Mouse (Mus musculus): Measurements from ENCODE around the gene Jpt1. TPM values are rescaled to one million over a fixed set of nuclear protein-coding genes. Genes with fewer than 3 reads are reported as not detected.
A peak's percentile ranks its signal among the peaks of the same experiment; 100 is the strongest.
"Not testable (repeated sequence)": the region's sequence is repeated elsewhere in the genome, so short reads cannot be mapped to it uniquely, and the experiment has no call there.

Gene Jpt1
- total RNA-seq, 2 experiments from 2014 or later, result 251 to 285 TPM

DNA sequence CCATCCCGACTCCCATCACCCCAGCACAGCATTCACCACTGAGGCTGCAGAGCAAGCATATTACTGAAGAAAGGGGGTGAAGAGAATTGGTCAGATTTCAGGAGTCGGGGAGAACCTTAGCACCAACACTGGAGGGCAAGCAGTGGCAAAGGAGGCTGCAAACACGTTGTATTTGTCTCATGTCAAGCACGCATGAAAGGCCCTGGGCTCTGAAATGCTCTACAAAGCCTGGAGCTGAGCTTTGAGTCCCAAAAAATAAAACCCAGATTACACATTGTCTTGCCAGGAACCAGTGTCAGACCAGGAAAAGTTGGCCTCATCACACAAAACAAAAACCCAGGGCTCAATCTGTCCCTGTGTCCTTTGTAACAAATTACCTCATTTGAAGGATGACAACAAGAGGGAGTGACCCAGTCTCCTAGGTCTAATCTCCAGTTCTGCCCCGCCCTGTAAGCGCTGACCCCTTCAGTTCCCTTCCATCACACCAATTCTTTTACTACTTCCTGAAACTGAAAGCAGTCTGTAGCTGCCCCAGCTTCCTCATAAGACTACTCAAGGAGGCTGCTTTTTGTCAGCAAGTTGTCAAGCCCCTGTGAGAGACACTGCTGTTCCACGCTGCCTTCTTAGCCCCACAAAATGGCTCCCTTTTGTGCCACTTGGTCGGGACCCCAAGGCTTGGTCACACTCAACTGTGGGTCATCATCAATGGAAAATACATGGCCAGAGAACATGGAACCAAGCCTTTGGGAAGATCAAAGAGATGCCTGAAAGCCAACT lies 1.6 kb downstream of the Jpt1 start:
- no peak for DNase-seq (ENCODE audit: low spot score in 2 of 2)

DNA sequence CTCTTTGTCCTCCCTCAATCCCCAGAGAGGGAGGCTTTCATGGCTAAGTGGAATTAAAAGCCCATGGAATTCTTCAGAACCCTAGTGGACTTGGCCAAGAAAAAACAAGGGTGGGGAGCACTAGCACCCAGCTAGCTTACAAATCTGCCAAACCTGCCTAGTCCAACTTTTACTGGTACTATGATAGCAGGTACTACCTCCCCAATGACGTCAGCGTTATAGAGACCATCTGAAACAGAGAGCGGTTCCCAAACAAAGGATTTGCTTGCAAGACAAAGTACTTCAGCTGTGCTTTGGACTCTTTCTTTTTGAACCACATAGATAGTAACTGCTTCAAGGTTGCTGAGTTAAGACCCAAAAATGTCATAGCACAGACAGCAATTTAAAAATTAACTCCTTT lies 2.2 kb downstream of the Jpt1 start:
- no peak for DNase-seq (ENCODE audit: low spot score in 2 of 2)

DNA sequence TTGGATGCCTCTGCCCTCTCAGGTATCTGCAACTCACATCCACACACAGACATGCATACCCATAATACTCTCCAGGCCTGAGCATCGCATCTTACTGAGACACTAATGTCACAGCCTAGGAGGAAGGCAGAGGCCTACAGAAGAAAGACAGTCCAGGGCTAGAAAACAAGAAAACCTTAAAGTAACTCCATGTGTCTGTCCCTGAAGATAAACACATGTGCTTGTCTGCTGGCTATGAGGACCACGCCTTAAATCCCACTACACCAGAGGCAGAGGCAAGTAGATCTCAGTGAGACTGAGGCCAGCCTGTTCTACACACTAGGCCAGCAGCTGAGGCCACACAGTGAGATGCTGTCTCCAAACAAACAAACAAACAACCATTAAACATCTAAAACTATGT lies 3.1 kb downstream of the Jpt1 start:
- DNase-seq (ENCODE audit: low spot score in 2 of 2), result no peak

DNA sequence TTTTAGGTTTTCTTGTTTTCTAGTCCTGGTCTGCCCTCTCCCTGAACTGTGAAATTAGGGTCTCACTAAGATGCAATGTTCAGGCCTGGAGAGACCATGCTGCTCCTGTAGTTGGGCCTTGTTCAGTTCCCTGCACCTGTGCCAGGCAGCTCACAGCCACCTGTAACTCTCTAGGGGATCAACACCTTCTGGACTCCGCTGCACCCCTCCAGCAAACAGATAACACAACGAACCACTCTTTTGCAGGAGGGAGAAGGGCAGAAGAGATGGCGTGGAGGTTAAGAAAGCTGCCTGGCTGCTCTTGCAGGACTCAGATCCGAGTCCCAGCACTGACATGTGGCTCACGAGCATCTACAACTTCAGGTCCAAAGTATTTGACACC lies 3.7 kb downstream of the Jpt1 start:
- DNase-seq (ENCODE audit: low spot score in 2 of 2), result no peak

DNA sequence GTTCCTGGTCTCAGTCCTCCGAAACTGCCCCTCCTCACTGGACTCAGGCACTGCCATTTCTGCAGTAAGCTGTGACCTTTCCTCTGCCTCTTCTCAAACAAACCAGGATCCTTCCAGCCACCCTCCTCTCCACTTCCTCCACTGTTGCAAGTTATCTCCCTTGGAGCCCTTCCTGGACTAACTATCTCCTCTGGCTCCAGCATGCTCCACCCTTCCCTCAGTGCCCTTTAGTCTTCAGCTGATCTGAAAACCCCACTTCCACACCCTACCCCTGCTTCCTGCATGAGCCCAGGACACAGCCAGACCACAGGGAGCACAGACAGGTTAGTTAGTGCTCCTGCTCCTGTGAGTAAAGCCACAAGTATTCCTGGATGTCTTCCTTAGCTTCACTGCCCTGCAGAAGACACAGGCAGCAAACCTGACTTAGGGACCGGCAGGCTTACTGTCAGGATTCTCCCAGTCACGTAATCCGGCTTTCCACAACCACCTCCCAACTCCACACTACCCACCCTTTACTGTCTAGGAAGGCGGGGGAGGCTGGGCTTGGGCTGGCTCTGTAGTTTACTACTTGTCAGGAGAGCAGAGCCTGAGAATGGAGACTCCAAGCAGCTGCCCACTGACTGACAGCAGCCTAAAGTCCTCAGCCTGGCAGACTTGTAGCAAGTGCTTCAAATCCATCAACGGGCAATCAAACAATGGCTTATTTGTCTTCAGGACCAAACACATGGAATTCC lies 4.2 kb downstream of the Jpt1 start:
- DNase-seq (ENCODE audit: low spot score in 2 of 2), result peak in 1 of 2 experiments; percentile 29

DNA sequence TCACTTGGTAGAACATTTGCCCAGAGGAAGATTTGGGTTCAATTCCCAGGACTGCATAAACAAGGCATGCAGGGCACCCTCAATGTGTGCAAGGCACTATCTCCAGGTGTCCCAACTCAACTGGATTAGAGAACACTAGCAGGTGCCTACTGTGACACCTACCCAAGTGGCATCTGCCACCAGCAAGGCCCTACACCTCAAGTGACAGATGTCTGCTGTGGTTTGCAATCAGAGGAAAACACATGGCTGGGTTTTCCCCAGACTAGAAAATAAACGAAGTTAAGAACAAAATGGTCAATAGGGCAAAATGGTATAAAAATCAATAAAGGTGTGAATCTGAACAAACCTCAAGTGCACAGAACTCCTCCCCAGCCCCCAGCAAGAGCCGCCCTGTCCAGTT lies 6.1 kb downstream of the Jpt1 start:
- DNase-seq (ENCODE audit: low spot score in 2 of 2), result no peak

DNA sequence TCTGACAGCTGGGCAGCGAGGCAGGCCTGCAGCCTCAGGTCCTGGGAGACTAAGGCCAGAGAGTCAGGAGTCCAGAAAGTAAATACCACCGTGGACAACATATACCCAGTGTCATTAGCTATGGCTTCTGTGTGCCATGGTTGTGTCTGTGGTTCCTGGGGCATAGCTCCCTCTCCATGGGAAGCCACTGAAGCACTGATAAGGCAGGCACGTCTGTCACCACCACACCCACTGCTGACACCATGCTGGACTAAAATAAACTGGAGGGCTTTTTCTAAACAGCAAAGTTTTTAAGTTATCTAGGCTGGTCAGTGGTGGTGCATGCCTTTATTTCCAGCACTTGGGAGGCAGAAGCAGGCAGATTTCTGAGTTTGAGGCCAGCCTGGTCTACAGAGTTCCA lies 7.6 kb downstream of the Jpt1 start:
- no peak for DNase-seq (ENCODE audit: low spot score in 2 of 2)

DNA sequence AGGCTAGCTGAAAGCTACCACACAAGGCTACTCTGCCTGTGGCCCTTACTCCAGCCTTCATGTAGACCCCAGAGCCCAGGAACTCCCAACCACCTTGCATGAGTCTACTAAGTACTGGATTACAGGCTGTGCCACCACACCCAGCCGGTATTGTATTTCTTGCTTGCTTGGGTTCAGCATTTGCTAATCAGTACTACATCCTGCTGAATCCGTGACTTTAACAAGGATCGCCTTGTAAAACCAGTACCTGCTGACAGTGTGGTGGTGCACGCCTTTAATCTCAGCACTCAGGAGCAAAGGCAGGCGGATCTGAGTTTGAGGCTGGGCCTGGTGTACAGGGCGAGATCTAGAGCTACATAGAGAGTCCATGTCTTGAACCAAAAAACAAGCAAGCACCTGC lies 11.6 kb downstream of the Jpt1 start:
- no peak for DNase-seq (ENCODE audit: low spot score in 2 of 2)

DNA sequence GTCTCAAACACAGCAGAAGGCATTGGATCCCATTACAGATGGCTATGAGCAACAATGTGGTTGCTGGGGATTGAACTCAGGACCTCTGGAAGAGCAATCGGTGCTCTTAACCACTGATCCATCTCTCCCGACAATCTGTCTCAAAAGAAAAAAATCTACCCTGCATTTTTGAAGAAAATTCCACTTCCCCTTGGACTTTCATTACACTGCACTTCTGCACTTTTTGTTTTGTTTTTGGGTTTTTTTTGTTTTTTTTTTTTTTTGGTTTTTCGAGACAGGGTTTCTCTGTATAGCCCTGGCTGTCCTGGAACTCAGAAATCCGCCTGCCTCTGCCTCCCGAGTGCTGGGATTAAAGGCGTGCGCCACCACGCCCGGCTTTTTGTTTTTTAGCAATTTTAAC lies 17.6 kb downstream of the Jpt1 start:
- DNase-seq (ENCODE audit: low spot score in 2 of 2), result not testable (repeated sequence)

DNA sequence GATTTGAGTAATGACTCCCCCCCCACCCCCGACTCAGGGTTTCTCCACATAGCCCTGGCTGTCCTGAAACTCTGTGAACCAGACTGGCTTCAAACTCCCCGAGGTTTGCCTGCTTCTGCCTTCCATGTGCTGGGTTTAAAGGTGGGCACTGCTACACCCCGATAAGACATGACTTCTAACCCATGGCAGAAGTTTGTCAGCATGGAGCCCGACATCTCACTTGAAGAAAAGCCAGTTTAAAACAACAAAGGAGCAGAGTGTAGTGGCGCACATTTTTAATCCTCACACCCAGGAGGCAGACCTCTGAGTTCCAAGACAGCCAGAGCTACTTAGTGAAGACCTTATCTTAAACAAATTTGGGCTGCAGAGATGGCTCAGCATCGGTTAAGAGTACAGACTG lies 21.8 kb downstream of the Jpt1 start:
- no peak for DNase-seq (ENCODE audit: low spot score in 2 of 2)

DNA sequence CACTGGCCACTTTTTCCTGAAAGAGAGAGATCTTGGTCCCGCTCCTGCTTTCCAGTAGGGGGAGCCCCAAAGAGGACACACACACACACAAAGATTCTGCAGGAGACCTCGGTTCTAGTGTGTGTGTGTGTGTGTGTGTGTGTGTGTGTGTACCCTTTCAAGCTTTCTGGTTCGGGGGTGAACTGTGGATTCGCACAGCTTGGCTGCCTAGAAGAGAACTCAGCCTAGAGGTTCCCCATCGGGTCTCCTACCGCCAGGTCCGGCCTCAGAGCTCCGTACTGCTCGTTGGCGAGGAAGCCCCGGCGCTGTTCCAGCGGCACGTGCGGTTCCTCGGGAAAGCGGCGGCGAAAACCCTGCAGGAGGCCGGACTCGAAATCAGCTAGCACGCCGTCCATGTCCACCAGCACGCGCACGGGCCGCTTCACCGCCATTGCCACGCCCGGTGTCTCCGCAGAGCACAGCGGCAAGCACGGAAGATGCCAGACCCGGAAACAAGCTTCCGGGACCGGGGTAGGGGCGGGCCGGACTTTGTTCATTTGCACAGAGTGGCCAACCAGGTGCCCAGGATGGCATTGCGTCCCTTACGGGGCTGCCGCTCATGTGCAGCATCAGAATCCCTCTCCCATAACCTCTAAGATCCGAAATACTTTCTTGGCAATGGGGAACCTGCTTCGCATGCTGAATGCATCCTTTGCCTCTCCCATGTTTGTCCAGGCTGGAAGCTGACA lies 22.7 kb downstream of the Jpt1 start, which contains the start of gene Nt5c:
TSS of gene Nt5c (minus strand) at position 507 of the 728 bp plus-strand sequence.
- peak; percentile 60 to 79 for DNase-seq (ENCODE audit: low spot score in 2 of 2)

DNA sequence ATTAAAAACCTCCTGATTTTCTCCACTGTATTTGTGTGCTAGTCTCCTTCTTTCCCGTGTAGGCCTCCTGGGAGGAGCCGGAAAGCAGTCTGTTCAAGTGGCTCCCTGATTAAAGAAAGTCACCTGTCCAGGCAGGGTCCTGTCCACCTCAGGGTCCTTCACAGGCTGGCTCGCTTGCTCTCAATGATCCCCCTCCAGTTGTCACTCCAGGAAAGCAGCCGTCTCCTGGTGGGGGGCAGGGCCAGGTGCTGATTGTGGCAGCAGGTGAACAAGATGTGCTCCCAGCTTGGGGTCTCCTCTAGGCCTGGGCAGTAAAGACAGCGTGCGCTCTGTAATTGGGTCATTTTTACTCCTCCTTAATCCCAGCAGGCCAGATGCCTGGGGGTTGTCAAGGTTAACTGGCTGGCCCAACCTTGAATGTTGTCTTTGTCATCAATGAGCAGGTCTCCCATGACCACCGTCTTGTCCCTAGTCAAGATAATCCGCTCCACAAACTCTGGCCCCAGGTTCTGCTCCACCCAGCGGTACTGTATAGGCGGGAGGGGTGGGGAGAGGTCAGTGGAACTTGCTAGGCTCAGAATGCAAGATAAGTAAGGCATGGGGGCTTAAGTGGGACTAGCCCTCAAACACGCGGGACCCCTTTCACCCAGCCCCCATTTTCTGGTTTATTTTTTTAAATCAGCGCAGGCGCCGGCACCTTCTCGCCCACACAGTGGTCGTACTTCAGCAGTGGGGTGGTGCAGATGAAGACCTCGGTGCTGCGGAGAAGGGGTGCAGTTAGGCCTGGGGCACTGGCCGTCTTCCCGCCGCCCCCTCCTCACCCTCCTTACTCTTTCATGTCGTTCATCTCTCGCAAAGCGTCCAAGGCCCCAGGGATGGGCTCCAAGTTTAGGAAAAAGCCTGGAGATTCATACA lies 23.5 kb downstream of the Jpt1 start:
- DNase-seq (ENCODE audit: low spot score in 2 of 2), result no peak

DNA sequence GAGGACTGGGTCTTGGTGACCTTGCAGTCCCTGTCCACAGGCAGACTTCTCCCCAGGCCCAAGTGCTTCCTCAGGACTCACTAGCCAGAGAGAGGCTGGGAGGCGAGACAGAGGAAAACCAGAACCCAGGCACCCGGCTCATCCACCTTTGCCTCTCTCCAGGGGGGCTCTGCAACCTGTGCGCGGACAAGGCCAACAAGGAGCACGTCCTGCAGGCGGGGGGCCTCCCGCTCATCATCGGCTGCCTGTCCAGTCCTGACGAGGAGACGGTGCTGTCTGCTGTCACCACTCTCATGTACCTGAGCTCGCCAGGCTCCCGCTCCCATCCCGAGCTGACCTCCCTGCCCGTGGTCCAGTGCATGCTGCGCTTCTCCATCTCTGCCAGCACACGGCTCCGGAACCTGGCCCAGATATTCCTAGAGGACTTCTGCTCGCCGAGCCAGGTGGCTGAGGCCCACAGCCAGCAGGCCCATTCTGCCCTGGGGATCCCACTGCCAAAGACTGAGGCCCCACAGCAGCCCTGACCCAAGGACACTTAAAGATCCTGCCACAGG lies 25.6 kb downstream of the Jpt1 start:
- no peak for DNase-seq (ENCODE audit: low spot score in 2 of 2)

DNA sequence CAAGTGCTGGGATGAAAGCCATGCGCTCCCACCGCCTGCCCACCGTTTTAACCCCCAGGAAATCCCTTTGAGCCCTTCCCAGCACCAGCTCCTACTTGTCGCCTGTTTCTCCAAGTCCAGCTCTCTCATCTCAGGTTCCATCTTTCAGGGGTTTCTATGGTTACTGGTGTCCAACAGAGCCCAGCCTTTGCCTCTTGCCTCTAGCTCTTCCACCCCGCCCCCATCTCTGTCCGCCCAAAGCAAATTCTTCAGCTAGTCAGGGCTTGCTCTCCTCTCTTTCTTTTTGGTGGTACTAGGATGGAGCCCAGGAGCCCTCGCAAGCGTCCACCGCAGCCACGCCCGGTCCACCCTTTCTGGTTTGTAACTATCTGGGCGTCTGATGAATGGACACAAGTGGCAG lies 29.0 kb downstream of the Jpt1 start:
- DNase-seq (ENCODE audit: low spot score in 2 of 2), result no peak

DNA sequence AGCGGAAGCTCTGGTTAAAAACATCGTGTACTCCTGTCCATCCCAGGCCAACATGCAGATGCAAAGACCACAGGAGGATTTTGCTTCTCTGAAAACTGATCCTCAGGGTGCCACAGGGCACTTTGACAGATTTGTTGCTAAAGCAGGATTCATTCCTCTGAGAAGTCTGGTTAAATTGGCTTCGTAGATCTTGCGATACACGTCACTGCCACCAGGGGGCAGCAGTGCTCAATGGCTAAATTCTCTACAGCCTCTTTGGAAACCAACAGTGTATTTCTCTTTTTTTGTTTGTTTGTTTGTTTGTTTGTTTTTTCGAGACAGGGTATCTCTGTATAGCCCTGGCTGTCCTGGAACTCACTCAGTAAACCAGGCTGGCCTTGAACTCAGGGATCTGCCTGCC lies 30.5 kb downstream of the Jpt1 start:
- peak; percentile 58 to 67 for DNase-seq (ENCODE audit: low spot score in 2 of 2)

DNA sequence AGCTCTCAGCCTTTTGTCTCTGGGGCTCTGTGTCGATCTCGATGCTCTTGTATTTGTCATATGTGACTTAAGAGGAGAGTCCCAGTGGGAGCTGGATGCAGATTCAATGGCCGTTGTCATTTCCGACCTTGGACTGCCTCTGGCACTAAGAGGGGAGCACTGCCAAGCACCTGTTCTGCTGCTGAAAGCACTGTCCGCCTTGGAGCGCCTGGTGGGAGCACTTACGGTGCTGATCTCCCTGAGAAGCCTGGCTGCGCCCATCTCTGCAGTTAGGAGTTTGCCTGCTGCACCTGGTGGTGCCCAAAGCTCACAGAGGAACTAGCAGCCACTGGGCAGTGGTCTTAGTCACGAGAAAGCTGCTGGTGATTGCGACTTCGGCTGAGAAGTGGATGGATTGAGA lies 30.9 kb downstream of the Jpt1 start:
- DNase-seq (ENCODE audit: low spot score in 2 of 2), result no peak

DNA sequence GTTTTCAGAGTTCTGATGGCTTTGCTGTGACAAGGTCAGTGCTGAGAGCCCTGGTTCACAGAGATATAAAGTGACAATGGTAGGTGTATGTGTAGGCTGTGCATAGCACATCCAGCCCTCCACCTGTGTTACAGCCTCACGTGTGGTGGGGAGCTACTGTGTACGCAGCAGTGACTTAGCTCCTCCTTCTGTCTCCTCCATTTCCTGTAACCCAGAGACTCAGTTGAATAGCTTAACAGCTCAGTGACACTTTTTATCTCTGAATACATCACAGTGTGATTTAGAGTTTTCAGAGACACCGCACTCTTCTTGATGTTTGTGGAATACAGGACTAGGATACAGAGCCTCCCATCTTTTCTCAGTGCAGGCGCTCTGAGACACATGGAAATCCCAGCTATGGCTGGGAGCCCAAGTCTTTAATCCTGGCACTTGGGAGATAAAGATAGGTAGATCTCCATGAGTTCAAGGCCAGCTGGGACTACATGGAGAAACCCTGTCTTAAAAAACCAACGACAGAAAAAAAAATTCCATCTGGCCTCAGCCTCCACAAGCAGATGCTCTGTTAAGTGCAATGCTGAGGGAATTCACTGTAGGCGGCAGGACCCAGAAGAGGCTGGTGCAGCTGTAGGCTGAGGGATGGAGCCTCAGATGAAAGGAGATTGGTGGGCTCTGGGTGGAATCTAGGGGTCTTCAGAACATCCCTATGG lies 32.5 kb downstream of the Jpt1 start:
- DNase-seq (ENCODE audit: low spot score in 2 of 2), result no peak

DNA sequence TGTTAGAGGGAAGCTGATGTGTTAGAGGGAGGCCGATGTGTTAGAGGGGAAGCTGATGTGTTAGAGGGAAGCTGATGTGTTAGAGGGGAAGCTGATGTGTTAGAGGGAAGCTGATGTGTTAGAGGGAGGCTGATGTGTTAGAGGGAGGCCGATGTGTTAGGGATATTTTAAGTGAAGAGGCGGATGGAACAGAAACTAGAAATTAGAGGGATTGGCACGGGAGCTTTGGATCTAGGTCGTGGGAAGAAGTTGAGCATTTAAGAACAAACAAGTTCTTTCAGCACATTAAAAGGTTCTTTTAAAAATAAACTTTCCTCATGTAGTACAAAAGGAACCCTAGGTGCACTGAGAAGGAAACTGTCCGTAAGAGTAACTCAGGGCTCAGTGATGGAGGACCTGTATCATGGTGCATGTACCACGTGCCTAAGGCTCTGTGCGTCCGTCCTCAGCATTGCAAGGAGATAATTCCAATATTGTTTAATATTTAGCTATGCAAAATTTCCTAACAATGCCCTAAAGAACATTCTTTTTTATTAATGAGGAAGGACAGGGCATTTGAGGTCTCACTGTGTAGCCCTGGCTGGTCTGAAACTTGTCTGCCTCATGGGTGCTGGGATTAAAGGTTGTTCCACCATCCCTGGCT lies 35.8 kb downstream of the Jpt1 start:
- no peak for DNase-seq (ENCODE audit: low spot score in 2 of 2)

DNA sequence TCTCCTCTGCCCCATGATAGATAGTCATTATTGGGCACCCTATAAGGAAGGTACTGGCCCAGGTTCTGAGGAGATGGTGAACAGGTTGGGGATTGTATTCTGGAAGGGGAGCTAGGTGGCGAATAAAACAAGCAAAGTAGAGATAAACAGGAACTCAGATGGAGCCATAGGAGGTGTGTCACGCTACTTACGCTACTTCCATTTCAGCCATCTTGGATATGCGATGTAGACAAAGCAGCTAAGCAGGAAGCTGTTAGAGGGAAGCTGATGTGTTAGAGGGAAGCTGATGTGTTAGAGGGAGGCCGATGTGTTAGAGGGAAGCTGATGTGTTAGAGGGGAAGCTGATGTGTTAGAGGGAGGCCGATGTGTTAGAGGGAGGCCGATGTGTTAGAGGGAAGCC lies 36.8 kb downstream of the Jpt1 start:
- not testable (repeated sequence) for DNase-seq (ENCODE audit: low spot score in 2 of 2)

DNA sequence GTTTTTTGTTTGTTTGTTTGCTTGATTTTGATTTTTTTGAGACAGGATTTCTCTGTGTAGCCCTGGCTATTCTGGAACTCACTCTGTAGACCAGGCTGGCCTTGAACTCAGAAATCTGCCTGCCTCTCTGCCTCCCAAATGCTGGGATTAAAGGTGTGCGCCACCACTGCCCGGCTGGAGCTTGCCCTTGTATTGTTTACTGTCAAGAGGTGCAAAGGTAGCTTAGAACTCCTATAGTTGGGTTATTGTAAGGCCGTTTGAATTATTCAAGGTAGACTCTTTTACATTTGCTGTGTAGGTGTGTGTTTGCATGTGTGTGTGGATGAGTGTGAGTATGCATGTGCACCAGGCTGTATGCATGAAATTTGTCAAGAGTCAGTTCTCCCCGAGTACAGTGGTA lies 37.6 kb downstream of the Jpt1 start:
- DNase-seq (ENCODE audit: low spot score in 2 of 2), result not testable (repeated sequence)
